Mouse (Mus musculus): ENCODE measurements around the gene Gsta3. TPM values are rescaled to one million over a fixed set of nuclear protein-coding genes. Genes with fewer than 3 reads are reported as not detected.

Gene Gsta3
- polyA plus RNA-seq, 1 experiment from 2014 or later: 24.6 TPM

GRCm38 (mm10) chr1:21246136-21246535 is 5.7 kb downstream of the Gsta3 start:
- H3K27me3 ChIP-seq (ENCODE audit: insufficient read depth, low read length): no peaks in the 10 kb centered on the region
- no peak overlapping the region for H3K27ac ChIP-seq
- ATAC-seq (replicated peaks; ENCODE audit: low FRiP score, low read depth): no peak
- no peaks in the 10 kb centered on the region for H3K4me1 ChIP-seq (replicated peaks; ENCODE audit: insufficient read depth, low read length)
- H3K4me2 ChIP-seq (ENCODE audit: low read length): no peak overlapping the region
- H3K4me3 ChIP-seq (replicated peaks; ENCODE audit: low read depth, low read length): no peak overlapping the region
- H3K36me3 ChIP-seq (ENCODE audit: insufficient read depth, low read length): no peaks in the 10 kb centered on the region
- WGBS: 82% methylated on average over 3 of the region's 3 CpGs
- no peak overlapping the region for H3K9ac ChIP-seq (ENCODE audit: low read depth, low read length)
- TF ChIP-seq CTCF (IDR thresholded peaks at IDR 0.05; ENCODE audit: low read depth): no peak
- no peak for DNase-seq (ENCODE audit: low spot score)
- no peaks in the 10 kb centered on the region for H3K9me3 ChIP-seq (replicated peaks; ENCODE audit: low read length)

DNA sequence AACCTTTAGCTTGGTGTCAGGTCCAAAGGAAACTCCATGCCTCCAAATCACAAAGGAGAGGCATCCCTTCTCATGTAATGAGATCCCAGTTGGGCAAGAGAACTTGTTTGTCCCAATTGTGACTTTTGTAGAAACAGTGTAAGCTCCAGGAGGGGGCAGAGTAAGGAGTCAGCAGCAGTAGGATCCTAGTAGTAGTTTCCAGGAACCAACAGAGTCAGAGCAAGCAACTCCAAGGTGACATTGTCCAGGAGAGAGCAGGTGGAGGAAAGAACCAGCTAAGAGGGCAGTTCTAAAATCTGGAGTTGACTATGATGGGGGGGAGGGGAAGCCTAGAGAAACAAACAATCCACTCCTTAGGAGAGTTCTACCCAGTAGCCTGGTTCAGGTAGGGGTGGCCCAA is 7.5 kb downstream of the Gsta3 start:
- no peak overlapping the region for H3K4me3 ChIP-seq (replicated peaks; ENCODE audit: low read depth, low read length)
- TF ChIP-seq CTCF (IDR thresholded peaks at IDR 0.05; ENCODE audit: low read depth): no peak
- no peak for ATAC-seq (replicated peaks; ENCODE audit: low FRiP score, low read depth)
- H3K27me3 ChIP-seq (ENCODE audit: insufficient read depth, low read length): no peaks in the 10 kb centered on the region
- H3K27ac ChIP-seq: no peak overlapping the region
- no peak for DNase-seq (ENCODE audit: low spot score)
- H3K4me1 ChIP-seq (replicated peaks; ENCODE audit: insufficient read depth, low read length): no peaks in the 10 kb centered on the region
- no peaks in the 10 kb centered on the region for H3K36me3 ChIP-seq (ENCODE audit: insufficient read depth, low read length)
- no peaks in the 10 kb centered on the region for H3K9me3 ChIP-seq (replicated peaks; ENCODE audit: low read length)
- H3K4me2 ChIP-seq (ENCODE audit: low read length): no peak overlapping the region
- no peak overlapping the region for H3K9ac ChIP-seq (ENCODE audit: low read depth, low read length)

DNA sequence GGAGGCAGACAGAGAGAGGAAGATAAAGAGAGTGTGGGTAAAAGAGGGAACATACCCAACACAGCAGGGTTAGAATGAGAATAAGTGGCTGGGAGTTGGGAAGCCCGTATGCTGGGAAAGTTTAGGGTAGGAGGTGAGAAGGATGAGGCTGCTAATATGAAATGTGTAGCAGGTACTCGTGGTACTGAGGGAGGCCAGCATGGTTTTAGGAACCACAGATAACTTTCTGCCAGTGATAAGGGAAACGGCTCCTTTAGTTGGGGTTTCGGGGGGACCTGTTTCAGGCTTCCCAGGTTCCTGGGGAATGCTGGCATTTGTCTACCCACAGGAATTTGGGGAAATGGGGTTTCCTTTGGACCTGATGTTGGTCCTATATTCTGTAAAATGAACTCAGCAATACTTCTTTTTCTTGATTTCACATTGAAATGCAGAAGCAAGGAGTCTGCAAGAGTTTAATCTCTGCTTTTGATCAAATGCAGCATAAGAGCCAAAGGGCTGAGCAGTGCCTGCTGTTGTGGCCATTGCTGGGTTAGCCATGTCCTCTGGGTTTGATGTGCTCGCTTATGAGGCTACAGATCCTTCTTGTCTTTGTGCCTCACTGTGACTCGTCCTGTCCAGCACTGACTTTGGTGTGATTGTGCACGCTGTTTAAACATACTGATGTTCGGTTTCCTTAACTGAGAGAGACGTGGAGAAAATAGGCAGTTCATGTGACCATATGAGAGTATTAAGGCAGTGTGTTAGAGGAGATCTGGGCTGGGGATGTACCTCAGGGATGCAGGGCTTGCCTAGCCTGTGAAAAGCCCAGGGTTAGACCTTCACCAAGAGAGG is 8.4 kb downstream of the Gsta3 start:
- Histone ChIP-seq H3K27me3 (ENCODE audit: insufficient read depth, low read length) (no peaks in the 10 kb centered on the region), H3K27ac (no peak overlapping the region), H3K36me3 (ENCODE audit: insufficient read depth, low read length) (no peaks in the 10 kb centered on the region), H3K9me3 (replicated peaks; ENCODE audit: low read length) (no peaks in the 10 kb centered on the region), H3K4me1 (replicated peaks; ENCODE audit: insufficient read depth, low read length) (no peaks in the 10 kb centered on the region), H3K4me2 (ENCODE audit: low read length) (no peak overlapping the region), H3K9ac (ENCODE audit: low read depth, low read length) (no peak overlapping the region), H3K4me3 (replicated peaks; ENCODE audit: low read depth, low read length) (no peak overlapping the region)
- no peak for DNase-seq (ENCODE audit: low spot score)
- 83% methylated on average over 9 of the region's 9 CpGs for WGBS
- no peak for TF ChIP-seq CTCF (IDR thresholded peaks at IDR 0.05; ENCODE audit: low read depth)
- no peak for ATAC-seq (replicated peaks; ENCODE audit: low FRiP score, low read depth)

- WGBS: 53% methylated on average over 6 of the region's 6 CpGs
Measured at GRCm38 (mm10) chr1:21251661-21252060, 11.3 kb downstream of the Gsta3 start.

DNA sequence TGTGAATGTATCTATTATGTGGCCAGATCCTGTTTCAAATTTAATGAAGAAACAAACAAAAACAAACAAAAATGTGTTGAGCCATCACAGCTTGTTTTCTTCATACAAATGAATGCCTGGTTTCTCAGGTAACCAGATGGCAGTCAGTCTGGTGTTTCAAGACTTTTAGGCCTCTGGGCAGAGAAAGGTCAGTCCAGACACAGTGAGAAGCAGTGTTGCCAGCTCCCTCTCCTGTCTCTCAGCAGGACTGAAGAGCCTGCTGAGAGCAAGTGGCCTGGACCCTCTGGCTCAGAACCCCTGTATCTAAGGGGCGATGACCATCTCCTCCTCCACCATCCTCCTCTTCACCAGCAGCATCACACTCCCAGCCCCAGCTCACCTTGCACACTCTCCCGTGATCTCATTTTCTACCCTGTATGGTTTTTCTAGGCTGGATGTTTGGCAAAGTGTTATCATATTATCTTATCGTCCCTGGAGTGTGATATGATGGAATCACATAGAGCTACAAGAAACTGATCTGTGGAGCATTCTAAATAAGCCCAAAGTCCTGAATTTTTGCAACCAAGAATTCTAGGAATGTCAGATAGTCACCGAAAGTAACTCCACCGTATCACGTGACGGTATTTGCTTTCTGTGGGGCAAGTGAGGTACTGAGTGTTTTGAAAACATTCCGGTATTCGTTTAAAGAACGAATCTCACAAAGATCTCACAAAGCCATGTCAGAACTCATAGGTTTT is 12.3 kb downstream of the Gsta3 start:
- Histone ChIP-seq H3K4me3 (replicated peaks; ENCODE audit: low read depth, low read length) (no peak overlapping the region), H3K4me2 (ENCODE audit: low read length) (no peak overlapping the region), H3K36me3 (ENCODE audit: insufficient read depth, low read length) (no peaks in the 10 kb centered on the region), H3K27ac (no peak overlapping the region), H3K9me3 (replicated peaks; ENCODE audit: low read length) (no peaks in the 10 kb centered on the region), H3K27me3 (ENCODE audit: insufficient read depth, low read length) (no peaks in the 10 kb centered on the region), H3K4me1 (replicated peaks; ENCODE audit: insufficient read depth, low read length) (no peaks in the 10 kb centered on the region), H3K9ac (ENCODE audit: low read depth, low read length) (no peak overlapping the region)
- no peak for TF ChIP-seq CTCF (IDR thresholded peaks at IDR 0.05; ENCODE audit: low read depth)
- 67% methylated on average over 10 of the region's 10 CpGs for WGBS
- DNase-seq (ENCODE audit: low spot score) (no peak), ATAC-seq (replicated peaks; ENCODE audit: low FRiP score, low read depth) (no peak)

More at GRCm38 (mm10) chr1:21251661-21252060, 11.3 kb downstream of the Gsta3 start:
- Histone ChIP-seq H3K4me1 (replicated peaks; ENCODE audit: insufficient read depth, low read length) (no peaks in the 10 kb centered on the region), H3K9me3 (replicated peaks; ENCODE audit: low read length) (no peaks in the 10 kb centered on the region), H3K4me2 (ENCODE audit: low read length) (no peak overlapping the region), H3K36me3 (ENCODE audit: insufficient read depth, low read length) (no peaks in the 10 kb centered on the region), H3K9ac (ENCODE audit: low read depth, low read length) (no peak overlapping the region), H3K27ac (no peak overlapping the region), H3K27me3 (ENCODE audit: insufficient read depth, low read length) (no peaks in the 10 kb centered on the region), H3K4me3 (replicated peaks; ENCODE audit: low read depth, low read length) (no peak overlapping the region)
- ATAC-seq (replicated peaks; ENCODE audit: low FRiP score, low read depth) (no peak), DNase-seq (ENCODE audit: low spot score) (no peak)
- no peak for TF ChIP-seq CTCF (IDR thresholded peaks at IDR 0.05; ENCODE audit: low read depth)

GRCm38 (mm10) chr1:21253303-21253650 is 12.9 kb downstream of the Gsta3 start:
- no peaks in the 10 kb centered on the region for H3K36me3 ChIP-seq (ENCODE audit: insufficient read depth, low read length)
- no peak for TF ChIP-seq CTCF (IDR thresholded peaks at IDR 0.05; ENCODE audit: low read depth)
- H3K4me3 ChIP-seq (replicated peaks; ENCODE audit: low read depth, low read length): no peak overlapping the region
- DNase-seq (ENCODE audit: low spot score) (no peak), ATAC-seq (replicated peaks; ENCODE audit: low FRiP score, low read depth) (no peak)
- H3K9me3 ChIP-seq (replicated peaks; ENCODE audit: low read length): no peaks in the 10 kb centered on the region
- H3K27ac ChIP-seq: no peak overlapping the region
- H3K9ac ChIP-seq (ENCODE audit: low read depth, low read length): no peak overlapping the region
- WGBS: 81% methylated on average over 1 of the region's 1 CpGs
- no peak overlapping the region for H3K4me2 ChIP-seq (ENCODE audit: low read length)
- no peaks in the 10 kb centered on the region for H3K27me3 ChIP-seq (ENCODE audit: insufficient read depth, low read length)
- no peaks in the 10 kb centered on the region for H3K4me1 ChIP-seq (replicated peaks; ENCODE audit: insufficient read depth, low read length)
